Comparison of ENCODE assay signal across 8 mouse cellular contexts in genomic region chr5:137313466-137314192, GRCm38 (mm10). TPM values are rescaled to one million over a fixed set of nuclear protein-coding genes. Genes with fewer than 3 reads are reported as not detected.
DNase-seq lines count a peak whose midpoint lies in the region; ATAC-seq and TF ChIP-seq lines count a peak whose summit lies in the region.

No protein-coding gene starts in this region.

- H3K4me3 ChIP-seq in liver, adult 2 months (ENCODE audit: insufficient read depth, low read depth, low read length) = peak overlapping the region; percentile 74
- H3K4me3 ChIP-seq in forebrain, embryonic 11.5 days (ENCODE audit: low read depth, low read length) = peak overlapping the region; percentile 63
- H3K4me3 ChIP-seq in liver, embryonic 11.5 days (ENCODE audit: low read depth, low read length) = peak overlapping the region; percentile 72
- peak overlapping the region; percentile 38 for H3K4me3 ChIP-seq in neural tube, embryonic 15.5 days (replicated peaks)

- 2% methylated on average over 22 of the region's 22 CpGs for WGBS in liver, adult 2 months
- 2% methylated on average over 22 of the region's 22 CpGs for WGBS in forebrain, embryonic 11.5 days
- 2% methylated on average over 22 of the region's 22 CpGs for WGBS in liver, embryonic 11.5 days
- WGBS in neural tube, embryonic 15.5 days = 3% methylated on average over 22 of the region's 22 CpGs

- TF ChIP-seq CTCF in liver, adult 2 months (IDR thresholded peaks at IDR 0.05; ENCODE audit: low read depth, low read length) = no peak

- peak overlapping the region; percentile 68 for H3K27ac ChIP-seq in liver, adult 2 months (replicated peaks; ENCODE audit: insufficient read depth, low read depth, low read length)
- peak overlapping the region; percentile 79 for H3K27ac ChIP-seq in forebrain, embryonic 11.5 days (ENCODE audit: low read depth, low read length)
- peak overlapping the region; percentile 75; the same call in 1 of the 2 replicates for H3K27ac ChIP-seq in liver, embryonic 11.5 days (ENCODE audit: low read depth, low read length)
- H3K27ac ChIP-seq in neural tube, embryonic 15.5 days (replicated peaks) = peak overlapping the region; percentile 73

- peaks cover 11% of the 10 kb centered on the region; the same call in 1 of the 2 replicates for H3K79me2 ChIP-seq in liver, adult 2 months (ENCODE audit: control insufficient read depth, insufficient read depth, low read length)

- H3K27me3 ChIP-seq in liver, adult 2 months (ENCODE audit: control insufficient read depth, insufficient read depth, low read length) = no peaks in the 10 kb centered on the region
- H3K27me3 ChIP-seq in forebrain, embryonic 11.5 days (ENCODE audit: control insufficient read depth, insufficient read depth, low read length) = no peaks in the 10 kb centered on the region
- H3K27me3 ChIP-seq in liver, embryonic 11.5 days (replicated peaks; ENCODE audit: control insufficient read depth, insufficient read depth, low read length) = no peaks in the 10 kb centered on the region
- H3K27me3 ChIP-seq in neural tube, embryonic 15.5 days (replicated peaks) = no peaks in the 10 kb centered on the region

- peak; percentile 33 for DNase-seq in liver, adult 2 months (ENCODE audit: extremely low read depth, low read depth, low spot score)
- DNase-seq in liver = no peak
- no peak for DNase-seq in forebrain, embryonic 11.5 days (ENCODE audit: low spot score)
- DNase-seq in liver, embryonic 11.5 days (ENCODE audit: low spot score) = no peak
- DNase-seq in MN1 (ENCODE audit: low spot score) = no peak
- DNase-seq in layer of hippocampus, adult 9-10 months (ENCODE audit: low spot score) = no peak
- no peak for DNase-seq in left cerebral cortex, adult 18-20 months (ENCODE audit: low spot score in 2 of 2)

- no peaks in the 10 kb centered on the region for H3K9me3 ChIP-seq in forebrain, embryonic 11.5 days (ENCODE audit: control insufficient read depth, low read length)
- H3K9me3 ChIP-seq in liver, embryonic 11.5 days (ENCODE audit: control insufficient read depth, low read length) = no peaks in the 10 kb centered on the region
- H3K9me3 ChIP-seq in neural tube, embryonic 15.5 days (replicated peaks) = no peaks in the 10 kb centered on the region

- TF ChIP-seq POLR2A in liver, adult 2 months (IDR thresholded peaks at IDR 0.05; ENCODE audit: extremely low read depth, insufficient read depth, low read length) = no peak

- H3K4me1 ChIP-seq in liver, adult 2 months (ENCODE audit: control insufficient read depth, insufficient read depth, low read length) = peaks cover 10% of the 10 kb centered on the region; the same call in 1 of the 2 replicates
- H3K4me1 ChIP-seq in forebrain, embryonic 11.5 days (replicated peaks; ENCODE audit: control insufficient read depth, insufficient read depth, low read length) = peaks cover 19% of the 10 kb centered on the region
- H3K4me1 ChIP-seq in liver, embryonic 11.5 days (replicated peaks; ENCODE audit: control insufficient read depth, insufficient read depth, low read length) = peaks cover 38% of the 10 kb centered on the region
- H3K4me1 ChIP-seq in neural tube, embryonic 15.5 days = peaks cover 28% of the 10 kb centered on the region

- ATAC-seq in forebrain, embryonic 11.5 days (replicated peaks; ENCODE audit: low FRiP score) = peak; percentile 69
- ATAC-seq in liver, embryonic 11.5 days (replicated peaks; ENCODE audit: low FRiP score) = peak; percentile 37
- ATAC-seq in neural tube, embryonic 15.5 days (ENCODE audit: low FRiP score) = peak; percentile 36; the same call in 1 of the 2 replicates

- H3K9ac ChIP-seq in liver, adult 2 months (ENCODE audit: low read depth, low read length) = peak overlapping the region; percentile 88
- peak overlapping the region; percentile 87 for H3K9ac ChIP-seq in forebrain, embryonic 11.5 days (ENCODE audit: low read length)
- H3K9ac ChIP-seq in liver, embryonic 11.5 days (ENCODE audit: low read depth, low read length) = peak overlapping the region; percentile 85
- peak overlapping the region; percentile 46 for H3K9ac ChIP-seq in neural tube, embryonic 15.5 days (replicated peaks)

- peak overlapping the region; percentile 89 for H3K4me2 ChIP-seq in forebrain, embryonic 11.5 days (ENCODE audit: low read depth, low read length, severe bottlenecking)
- peak overlapping the region; percentile 92 for H3K4me2 ChIP-seq in liver, embryonic 11.5 days
- H3K4me2 ChIP-seq in neural tube, embryonic 15.5 days = peak overlapping the region; percentile 56

- peaks cover 2% of the 10 kb centered on the region; the same call in 1 of the 2 replicates for H3K36me3 ChIP-seq in liver, adult 2 months (ENCODE audit: control insufficient read depth, insufficient read depth, low read length)
- peaks cover 14% of the 10 kb centered on the region for H3K36me3 ChIP-seq in forebrain, embryonic 11.5 days (ENCODE audit: control insufficient read depth, insufficient read depth, low read length)
- peaks cover 19% of the 10 kb centered on the region for H3K36me3 ChIP-seq in liver, embryonic 11.5 days (ENCODE audit: control insufficient read depth, insufficient read depth, low read length)
- H3K36me3 ChIP-seq in neural tube, embryonic 15.5 days = peaks cover 38% of the 10 kb centered on the region

RNA-seq across cellular contexts. Expression of gene Trip6, which starts 0.6 kb away (rescaled TPM):
- total RNA-seq in liver, adult 2 months (2014; rRNA removed) = 5.8 and 6.5 TPM in 2 replicates
- polyA plus RNA-seq in liver, adult 2 months (2012; rRNA removed) = 14.7 and 25.0 TPM in 2 replicates
- polyA plus RNA-seq in forebrain, embryonic 11.5 days (2014; fragmentation: Nextera tagmentation; extraction: Ambion mirVana) = 50.1 and 56.7 TPM in 2 replicates
- 31.0 and 31.6 TPM in 2 replicates for polyA plus RNA-seq in liver, embryonic 11.5 days (2014; fragmentation: Nextera tagmentation; extraction: Ambion mirVana)
- 14.0 and 26.0 TPM in 2 replicates for polyA plus RNA-seq in neural tube, embryonic 15.5 days (2015; fragmentation: Nextera tagmentation; extraction: Ambion mirVana)
- total RNA-seq in left cerebral cortex, adult 18-20 months (2021) = 1 to 10 TPM; 4.8 to 5.9 TPM

RNA-seq across cellular contexts. Expression of gene Srrt, which starts 6.2 kb away (rescaled TPM):
- total RNA-seq in liver, adult 2 months (2014; rRNA removed) = 20.7 and 25.2 TPM in 2 replicates
- polyA plus RNA-seq in liver, adult 2 months (2012; rRNA removed) = 36.2 and 61.5 TPM in 2 replicates
- 190 TPM in 2 replicates for polyA plus RNA-seq in forebrain, embryonic 11.5 days (2014; fragmentation: Nextera tagmentation; extraction: Ambion mirVana)
- polyA plus RNA-seq in liver, embryonic 11.5 days (2014; fragmentation: Nextera tagmentation; extraction: Ambion mirVana) = 165 and 169 TPM in 2 replicates
- 90.7 and 94.3 TPM in 2 replicates for polyA plus RNA-seq in neural tube, embryonic 15.5 days (2015; fragmentation: Nextera tagmentation; extraction: Ambion mirVana)
- total RNA-seq in left cerebral cortex, adult 18-20 months (2021) = 100 to 1,000 TPM; 185 to 191 TPM

RNA-seq across cellular contexts. Expression of gene Ufsp1, which starts 19.2 kb away (rescaled TPM):
- 1.1 and 1.4 TPM in 2 replicates for total RNA-seq in liver, adult 2 months (2014; rRNA removed)
- 6.3 and 7.9 TPM in 2 replicates for polyA plus RNA-seq in liver, adult 2 months (2012; rRNA removed)
- 6.8 and 8.0 TPM in 2 replicates for polyA plus RNA-seq in forebrain, embryonic 11.5 days (2014; fragmentation: Nextera tagmentation; extraction: Ambion mirVana)
- 13.3 and 13.5 TPM in 2 replicates for polyA plus RNA-seq in liver, embryonic 11.5 days (2014; fragmentation: Nextera tagmentation; extraction: Ambion mirVana)
- 29.0 and 29.5 TPM in 2 replicates for polyA plus RNA-seq in neural tube, embryonic 15.5 days (2015; fragmentation: Nextera tagmentation; extraction: Ambion mirVana)
- 10 to 100 TPM; 12.2 to 13.4 TPM for total RNA-seq in left cerebral cortex, adult 18-20 months (2021)

RNA-seq across cellular contexts. Expression of gene Slc12a9, which starts 19.8 kb away (rescaled TPM):
- total RNA-seq in liver, adult 2 months (2014; rRNA removed) = 4.0 and 4.7 TPM in 2 replicates
- polyA plus RNA-seq in liver, adult 2 months (2012; rRNA removed) = 11.9 and 20.3 TPM in 2 replicates
- 9.9 and 10.5 TPM in 2 replicates for polyA plus RNA-seq in forebrain, embryonic 11.5 days (2014; fragmentation: Nextera tagmentation; extraction: Ambion mirVana)
- 6.4 and 7.0 TPM in 2 replicates for polyA plus RNA-seq in liver, embryonic 11.5 days (2014; fragmentation: Nextera tagmentation; extraction: Ambion mirVana)
- polyA plus RNA-seq in neural tube, embryonic 15.5 days (2015; fragmentation: Nextera tagmentation; extraction: Ambion mirVana) = 26.5 and 26.8 TPM in 2 replicates
- total RNA-seq in left cerebral cortex, adult 18-20 months (2021) = 10 to 100 TPM; 20.3 to 23.9 TPM

RNA-seq across cellular contexts. Expression of gene Ache, which starts 26.3 kb away (rescaled TPM):
- 0.28 and 0.34 TPM in 2 replicates for total RNA-seq in liver, adult 2 months (2014; rRNA removed)
- 0.36 and 0.55 TPM in 2 replicates for polyA plus RNA-seq in liver, adult 2 months (2012; rRNA removed)
- polyA plus RNA-seq in forebrain, embryonic 11.5 days (2014; fragmentation: Nextera tagmentation; extraction: Ambion mirVana) = 3.0 and 3.7 TPM in 2 replicates
- 22.7 and 23.3 TPM in 2 replicates for polyA plus RNA-seq in liver, embryonic 11.5 days (2014; fragmentation: Nextera tagmentation; extraction: Ambion mirVana)
- 98.6 and 103 TPM in 2 replicates for polyA plus RNA-seq in neural tube, embryonic 15.5 days (2015; fragmentation: Nextera tagmentation; extraction: Ambion mirVana)
- total RNA-seq in left cerebral cortex, adult 18-20 months (2021) = 10 to 100 TPM; 50.0 to 54.6 TPM
